Mouse (Mus musculus) megakaryocyte, embryonic 14.5 days (primary cell): ENCODE data around the gene Cfap206.

Source experiments
- FLI1 ChIP-seq: IDR thresholded peaks from 2 replicates; pipeline ENCODE4 v1.6.1; 2012; ENCODE audit warnings: low read length, inconsistent platforms, mixed read lengths
- GATA1 ChIP-seq: IDR thresholded peaks from 3 replicates; pipeline ENCODE4 v1.6.1; 2012; ENCODE audit warnings: mixed read lengths, low read length, inconsistent platforms, borderline replicate concordance

DNA sequence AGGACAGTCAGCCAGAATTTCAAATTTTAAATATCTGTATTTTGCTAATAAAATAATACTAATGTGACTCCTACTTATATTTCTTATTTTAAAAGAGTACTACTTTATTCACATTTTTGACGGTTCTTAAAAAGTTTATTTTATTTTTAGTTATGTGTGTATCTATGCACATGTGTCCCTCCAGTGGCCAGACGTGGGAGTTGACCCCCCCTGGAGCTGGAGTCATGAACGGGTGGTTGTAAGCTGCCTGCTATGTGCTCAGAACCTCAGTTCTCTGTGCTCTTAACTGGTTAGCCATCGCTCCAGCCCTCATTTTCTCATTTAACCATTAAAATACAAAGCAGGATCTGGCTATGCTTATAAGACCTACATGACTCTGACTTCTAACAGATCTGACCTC is 27.0 kb downstream of the Cfap206 start:
- no peak for TF ChIP-seq GATA1
- no peak for TF ChIP-seq FLI1
